In the genomic region with DNA sequence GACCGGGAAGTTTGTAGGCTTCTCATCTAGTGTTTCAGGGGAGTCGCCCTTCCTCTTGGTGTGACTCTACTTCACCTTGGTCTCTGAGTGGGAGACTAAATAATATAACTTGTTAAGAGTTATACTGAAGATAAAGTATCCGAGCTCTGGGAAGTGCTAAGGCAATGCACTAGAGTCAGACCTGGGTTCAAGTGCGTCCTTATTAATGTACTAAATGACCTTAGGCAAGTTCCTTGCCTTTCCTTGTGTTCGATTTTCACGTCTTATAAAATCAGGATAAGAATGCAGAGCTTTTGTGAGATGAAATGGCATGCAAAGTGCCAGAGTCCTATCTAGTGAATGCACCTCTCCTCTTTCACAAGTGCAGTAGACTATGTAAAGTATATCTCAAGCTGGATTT, we compare ENCODE assay signal across 9 mouse cellular contexts. TPM values are rescaled to one million over a fixed set of nuclear protein-coding genes. Genes with fewer than 3 reads are reported as not detected.
A peak's percentile ranks its signal among the peaks of the same experiment; 100 is the strongest.
DNase-seq lines count a peak whose midpoint lies in the region; ATAC-seq lines count a peak whose summit lies in the region.
"Had no signal": no experiment of that assay in that cellular context is flagged by ENCODE, and none has a peak within 500 bp of the region (broad histone marks: within the 10 kb centered on the region; RNA-seq: fewer than 3 reads in every experiment).

No protein-coding gene starts in this region.

- no peak overlapping the region for H3K9ac ChIP-seq in liver, embryonic 11.5 days (ENCODE audit: low read depth, low read length)
- no peak overlapping the region for H3K9ac ChIP-seq in forebrain, embryonic 11.5 days (ENCODE audit: low read length)
- H3K9ac ChIP-seq in neural tube, embryonic 13.5 days, result peak overlapping the region; percentile 53

- no peaks in the 10 kb centered on the region for H3K36me3 ChIP-seq in liver, embryonic 11.5 days (ENCODE audit: control insufficient read depth, insufficient read depth, low read length)
- H3K36me3 ChIP-seq in forebrain, embryonic 11.5 days (ENCODE audit: control insufficient read depth, insufficient read depth, low read length), result no peaks in the 10 kb centered on the region
- no peaks in the 10 kb centered on the region for H3K36me3 ChIP-seq in limb, embryonic 10.5 days
- no peaks in the 10 kb centered on the region for H3K36me3 ChIP-seq in neural tube, embryonic 13.5 days

- peak overlapping the region; percentile 97 for H3K4me2 ChIP-seq in liver, embryonic 11.5 days
- peak overlapping the region; percentile 32 for H3K4me2 ChIP-seq in forebrain, embryonic 11.5 days (ENCODE audit: low read depth, low read length, severe bottlenecking)
- H3K4me2 ChIP-seq in neural tube, embryonic 13.5 days, result peak overlapping the region; percentile 65

- no peak overlapping the region for H3K27ac ChIP-seq in liver, embryonic 11.5 days (ENCODE audit: low read depth, low read length)
- no peak overlapping the region for H3K27ac ChIP-seq in forebrain, embryonic 11.5 days (ENCODE audit: low read depth, low read length)
- no peak overlapping the region for H3K27ac ChIP-seq in limb, embryonic 10.5 days
- H3K27ac ChIP-seq in neural tube, embryonic 13.5 days (replicated peaks), result no peak overlapping the region

- H3K27me3 ChIP-seq in liver, embryonic 11.5 days (replicated peaks; ENCODE audit: control insufficient read depth, insufficient read depth, low read length), result no peaks in the 10 kb centered on the region
- no peaks in the 10 kb centered on the region for H3K27me3 ChIP-seq in forebrain, embryonic 11.5 days (ENCODE audit: control insufficient read depth, insufficient read depth, low read length)
- H3K27me3 ChIP-seq in limb, embryonic 10.5 days (ENCODE audit: low read depth, poor library complexity, severe bottlenecking), result no peaks in the 10 kb centered on the region
- H3K27me3 ChIP-seq in neural tube, embryonic 13.5 days, result no peaks in the 10 kb centered on the region

- peaks cover 27% of the 10 kb centered on the region for H3K4me1 ChIP-seq in liver, embryonic 11.5 days (replicated peaks; ENCODE audit: control insufficient read depth, insufficient read depth, low read length)
- H3K4me1 ChIP-seq in forebrain, embryonic 11.5 days (replicated peaks; ENCODE audit: control insufficient read depth, insufficient read depth, low read length), result peaks cover 2% of the 10 kb centered on the region; the same call in 1 of the 2 replicates
- peaks cover 27% of the 10 kb centered on the region for H3K4me1 ChIP-seq in limb, embryonic 10.5 days
- H3K4me1 ChIP-seq in neural tube, embryonic 13.5 days (replicated peaks), result peaks cover 44% of the 10 kb centered on the region

- no peaks in the 10 kb centered on the region for H3K9me3 ChIP-seq in liver, embryonic 11.5 days (ENCODE audit: control insufficient read depth, low read length)
- no peaks in the 10 kb centered on the region for H3K9me3 ChIP-seq in forebrain, embryonic 11.5 days (ENCODE audit: control insufficient read depth, low read length)
- H3K9me3 ChIP-seq in limb, embryonic 10.5 days (replicated peaks), result no peaks in the 10 kb centered on the region
- no peaks in the 10 kb centered on the region for H3K9me3 ChIP-seq in neural tube, embryonic 13.5 days

- no peak for ATAC-seq in liver, embryonic 11.5 days (replicated peaks; ENCODE audit: low FRiP score)
- no peak for ATAC-seq in forebrain, embryonic 11.5 days (replicated peaks; ENCODE audit: low FRiP score)
- no peak for ATAC-seq in neural tube, embryonic 13.5 days (ENCODE audit: low read depth)

- 73% methylated on average over 6 of the region's 6 CpGs for WGBS in liver, embryonic 11.5 days
- WGBS in forebrain, embryonic 11.5 days, result 83% methylated on average over 6 of the region's 6 CpGs
- WGBS in limb, embryonic 10.5 days, result 91% methylated on average over 6 of the region's 6 CpGs
- 75% methylated on average over 6 of the region's 6 CpGs for WGBS in neural tube, embryonic 13.5 days

- H3K4me3 ChIP-seq in liver, embryonic 11.5 days (ENCODE audit: low read depth, low read length), result peak overlapping the region; percentile 25
- H3K4me3 ChIP-seq in forebrain, embryonic 11.5 days (ENCODE audit: low read depth, low read length), result no peak overlapping the region
- H3K4me3 ChIP-seq in limb, embryonic 10.5 days, result peak overlapping the region; percentile 76; the same call in 1 of the 2 replicates
- peak overlapping the region; percentile 71 for H3K4me3 ChIP-seq in neural tube, embryonic 13.5 days

- DNase-seq in liver, embryonic 11.5 days (ENCODE audit: low spot score), result no peak
- no peak for DNase-seq in liver
- no peak for DNase-seq in forebrain, embryonic 11.5 days (ENCODE audit: low spot score)
- DNase-seq in limb, embryonic 10.5 days (ENCODE audit: low spot score), result no peak
- no peak for DNase-seq in embryo, embryonic 10 days (ENCODE audit: low spot score)
- no peak for DNase-seq in natural killer cell, adult 2 months (ENCODE audit: low spot score in 2 of 2)
- DNase-seq in left cerebral cortex, adult 18-20 months (ENCODE audit: low spot score in 2 of 2), result no peak
- DNase-seq: right cerebral cortex, postnatal 14 days had no signal

RNA-seq across cellular contexts. Expression of gene Sesn1, which starts 2.8 kb away (rescaled TPM):
- 22.8 and 25.6 TPM in 2 replicates for polyA plus RNA-seq in liver, embryonic 11.5 days (2014; fragmentation: Nextera tagmentation; extraction: Ambion mirVana)
- polyA plus RNA-seq in forebrain, embryonic 11.5 days (2014; fragmentation: Nextera tagmentation; extraction: Ambion mirVana), result 22.3 and 22.5 TPM in 2 replicates
- 19.7 and 26.3 TPM in 2 replicates for polyA plus RNA-seq in limb, embryonic 10.5 days (2016; fragmentation: Nextera tagmentation; extraction: Ambion mirVana)
- 41.2 and 42.7 TPM in 2 replicates for polyA plus RNA-seq in neural tube, embryonic 13.5 days (2015; fragmentation: Nextera tagmentation; extraction: Ambion mirVana)
- total RNA-seq in left cerebral cortex, adult 18-20 months (2021), result 10 to 100 TPM; 49.4 to 52.7 TPM

RNA-seq across cellular contexts. Expression of gene Cep57l1, which starts 2.9 kb away (rescaled TPM):
- 31.1 and 34.4 TPM in 2 replicates for polyA plus RNA-seq in liver, embryonic 11.5 days (2014; fragmentation: Nextera tagmentation; extraction: Ambion mirVana)
- 25.8 and 27.1 TPM in 2 replicates for polyA plus RNA-seq in forebrain, embryonic 11.5 days (2014; fragmentation: Nextera tagmentation; extraction: Ambion mirVana)
- polyA plus RNA-seq in limb, embryonic 10.5 days (2016; fragmentation: Nextera tagmentation; extraction: Ambion mirVana), result 19.6 and 25.9 TPM in 2 replicates
- polyA plus RNA-seq in neural tube, embryonic 13.5 days (2015; fragmentation: Nextera tagmentation; extraction: Ambion mirVana), result 13.4 and 18.4 TPM in 2 replicates
- total RNA-seq in left cerebral cortex, adult 18-20 months (2021), result 1 to 10 TPM; 5.4 to 7.3 TPM

Comparison
In these comparisons a context has a peak if more than half of its experiments do, and no peak if none do; other contexts are left out.
1. H3K4me2 ChIP-seq: peak in every context shown above with its lines; median percentile 97 in liver, embryonic 11.5 days; 65 in neural tube, embryonic 13.5 days; 32 in forebrain, embryonic 11.5 days.